Mouse (Mus musculus): ENCODE measurements around the gene Idi1.

DNA sequence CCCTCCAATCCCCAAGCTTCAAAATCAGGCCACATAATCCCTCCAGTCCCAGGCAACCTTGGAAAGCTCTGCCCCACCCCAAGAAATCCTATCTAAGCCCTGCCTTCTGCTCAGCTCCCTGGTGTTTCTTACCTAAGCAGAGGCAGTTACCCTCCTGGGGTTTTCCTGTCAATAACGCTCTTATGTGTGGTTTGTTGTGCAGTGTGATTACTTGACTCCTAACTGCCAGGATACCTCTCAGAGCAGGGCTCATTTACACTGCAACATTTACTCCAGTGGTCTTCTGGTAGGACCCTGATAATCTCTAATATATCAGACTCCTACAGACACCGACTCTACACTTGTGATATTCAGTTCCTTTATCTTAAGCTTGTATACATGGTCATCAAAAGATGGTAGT lies 48.2 kb downstream of the Idi1 start:
- TF ChIP-seq POLR2A (IDR thresholded peaks at IDR 0.05; ENCODE audit: insufficient read depth, low read length) = no peak
- TF ChIP-seq CTCF (IDR thresholded peaks at IDR 0.05; ENCODE audit: low read depth, low read length) = no peak
